Comparison of ENCODE assay signal across 8 mouse cellular contexts in genomic region chr4:53878542-53879417, GRCm38 (mm10). TPM values are rescaled to one million over a fixed set of nuclear protein-coding genes. Genes with fewer than 3 reads are reported as not detected.
DNase-seq lines count a peak whose midpoint lies in the region; ATAC-seq and TF ChIP-seq lines count a peak whose summit lies in the region.

No protein-coding gene starts in this region.

- 0 out of 2 replicates have a peak overlapping the region, but pooled peaks have one; percentile 22 for H3K4me2 ChIP-seq in forebrain, embryonic 12.5 days
- peak overlapping the region; percentile 50 for H3K4me2 ChIP-seq in limb, embryonic 15.5 days

- no peaks in the 10 kb centered on the region for H3K36me3 ChIP-seq in E14TG2a.4 (ENCODE audit: insufficient read depth, low read length)
- H3K36me3 ChIP-seq in forebrain, embryonic 12.5 days (replicated peaks): no peaks in the 10 kb centered on the region
- H3K36me3 ChIP-seq in limb, embryonic 15.5 days: no peaks in the 10 kb centered on the region

- H3K27ac ChIP-seq in forebrain, embryonic 12.5 days: 0 out of 2 replicates have a peak overlapping the region, but pooled peaks have one; percentile 9
- H3K27ac ChIP-seq in limb, embryonic 15.5 days: 0 out of 2 replicates have a peak overlapping the region, but pooled peaks have one; percentile 38

- H3K27me3 ChIP-seq in E14TG2a.4 (ENCODE audit: insufficient read depth, low read length): peaks cover 29% of the 10 kb centered on the region
- 0 out of 2 replicates have a peak, but pooled peaks cover 3% of the 10 kb centered on the region for H3K27me3 ChIP-seq in forebrain, embryonic 12.5 days
- H3K27me3 ChIP-seq in limb, embryonic 15.5 days: no peaks in the 10 kb centered on the region

- no peak for ATAC-seq in forebrain, embryonic 12.5 days (ENCODE audit: low FRiP score)
- no peak for ATAC-seq in limb, embryonic 15.5 days (ENCODE audit: insufficient number of reproducible peaks, low FRiP score, low TSS enrichment, low read depth)

- H3K9ac ChIP-seq in forebrain, embryonic 12.5 days: no peak overlapping the region
- H3K9ac ChIP-seq in limb, embryonic 15.5 days: no peak overlapping the region

- H3K4me1 ChIP-seq in E14TG2a.4 (replicated peaks; ENCODE audit: low read depth, low read length): peaks cover 27% of the 10 kb centered on the region
- H3K4me1 ChIP-seq in forebrain, embryonic 12.5 days: peaks cover 8% of the 10 kb centered on the region; the same call in 1 of the 2 replicates
- peaks cover 15% of the 10 kb centered on the region for H3K4me1 ChIP-seq in limb, embryonic 15.5 days

- peak overlapping the region; percentile 46 for H3K4me3 ChIP-seq in E14TG2a.4 (replicated peaks; ENCODE audit: low read length)
- no peak overlapping the region for H3K4me3 ChIP-seq in forebrain, embryonic 12.5 days (replicated peaks)
- peak overlapping the region; percentile 17 for H3K4me3 ChIP-seq in limb, embryonic 15.5 days

- H3K9me3 ChIP-seq in E14TG2a.4 (ENCODE audit: low read length): no peaks in the 10 kb centered on the region
- H3K9me3 ChIP-seq in forebrain, embryonic 12.5 days: no peaks in the 10 kb centered on the region
- H3K9me3 ChIP-seq in limb, embryonic 15.5 days: no peaks in the 10 kb centered on the region

- DNase-seq in cerebellum, postnatal 10 days: peak; percentile 28 to 38
- no peak for DNase-seq in cerebellum, adult 8-10 months
- DNase-seq in thymus, postnatal 14 days: no peak
- DNase-seq in right cerebral cortex, adult 18-20 months: no peak
- DNase-seq in lung, postnatal 25 days (ENCODE audit: low spot score): no peak

- 60% methylated on average over 24 of the region's 24 CpGs for WGBS in forebrain, embryonic 12.5 days
- 18% methylated on average over 24 of the region's 24 CpGs for WGBS in limb, embryonic 15.5 days

- no peak for TF ChIP-seq CTCF in E14TG2a.4 (conservative IDR thresholded peaks at IDR 0.05; ENCODE audit: low read length)

RNA-seq across cellular contexts. Expression of gene Tmem38b, which starts 52.9 kb away (rescaled TPM):
- 7.7 and 8.1 TPM in 2 replicates for polyA plus RNA-seq in forebrain, embryonic 12.5 days (2016; fragmentation: Nextera tagmentation; extraction: Ambion mirVana)
- polyA plus RNA-seq in limb, embryonic 15.5 days (2015; fragmentation: Nextera tagmentation; extraction: Ambion mirVana): 9.8 and 15.6 TPM in 2 replicates

Comparison
In these comparisons a context has a peak if more than half of its experiments do, and no peak if none do; other contexts are left out.
1. DNase-seq: peak in cerebellum, postnatal 10 days (2 of 2); none in cerebellum, adult 8-10 months (single experiment), thymus, postnatal 14 days (single experiment), right cerebral cortex, adult 18-20 months (single experiment) and lung, postnatal 25 days (single experiment).